Mouse (Mus musculus): ENCODE results near the gene Ubap1. TPM values are rescaled to one million over a fixed set of nuclear protein-coding genes. Genes with fewer than 3 reads are reported as not detected.

Ubap1 gene
- 10 to 100 TPM; 33.9 to 35.9 TPM for total RNA-seq (2021)

- DNase-seq (ENCODE audit: low spot score): peak; percentile 91
- intact Hi-C loops (cut with DNase I): loop anchor here (2.0 kb wide), 1 partner anchor 34 kb away; the partner anchor contains the start of gene Dcaf12
Observed at GRCm38 (mm10) chr4:41348584-41349198, at the start of gene Ubap1. Gene Ubap1, plus strand, starts transcription at chr4:41348996.

- intact Hi-C loops (cut with DNase I): no loop called here
- no peak for DNase-seq (ENCODE audit: low spot score)
Observed at GRCm38 (mm10) chr4:41303671-41304070, 45.1 kb upstream of the Ubap1 start.

- intact Hi-C loops (cut with DNase I): no loop called here
- DNase-seq (ENCODE audit: low spot score): no peak
Observed at GRCm38 (mm10) chr4:41304302-41304701, 44.5 kb upstream of the Ubap1 start.

GRCm38 (mm10) chr4:41307406-41307805 is 41.4 kb upstream of the Ubap1 start:
- intact Hi-C loops (cut with DNase I): no loop called here
- DNase-seq (ENCODE audit: low spot score): no peak

GRCm38 (mm10) chr4:41310567-41311563 is 37.9 kb upstream of the Ubap1 start:
- intact Hi-C loops (cut with DNase I): loop anchor here (5.0 kb wide), 1 partner anchor 34 kb away; the partner anchor contains the start of gene Ubap2
- no peak for DNase-seq (ENCODE audit: low spot score)

GRCm38 (mm10) chr4:41313722-41314121 is 35.1 kb upstream of the Ubap1 start:
- no peak for DNase-seq (ENCODE audit: low spot score)
- intact Hi-C loops (cut with DNase I): loop anchor here (2.0 to 5.0 kb wide), 3 partner anchors 35 to 75 kb away; partner anchors contain the start of genes Ubap1 and Ubap2

- intact Hi-C loops (cut with DNase I): loop anchor here (2.0 to 5.0 kb wide), 3 partner anchors 34 to 74 kb away; partner anchors contain the start of genes Ubap1 and Ubap2
- peak; percentile 94 for DNase-seq (ENCODE audit: low spot score)
Observed at GRCm38 (mm10) chr4:41314141-41315129, 34.4 kb upstream of the Ubap1 start, which contains the start of gene Dcaf12. Gene Dcaf12, minus strand, starts transcription at chr4:41314889.

- intact Hi-C loops (cut with DNase I): loop anchor here (2.0 kb wide), 2 partner anchors 34 to 74 kb away; partner anchors contain the start of gene Ubap1
- no peak for DNase-seq (ENCODE audit: low spot score)
Observed at GRCm38 (mm10) chr4:41315173-41315572, 33.6 kb upstream of the Ubap1 start.

- DNase-seq (ENCODE audit: low spot score): no peak
- intact Hi-C loops (cut with DNase I): no loop called here
Observed at GRCm38 (mm10) chr4:41318267-41318666, 30.5 kb upstream of the Ubap1 start.

- DNase-seq (ENCODE audit: low spot score): no peak
- intact Hi-C loops (cut with DNase I): no loop called here
Observed at GRCm38 (mm10) chr4:41320971-41321370, 27.8 kb upstream of the Ubap1 start.

- intact Hi-C loops (cut with DNase I): no loop called here
- no peak for DNase-seq (ENCODE audit: low spot score)
Observed at GRCm38 (mm10) chr4:41326876-41327275, 21.9 kb upstream of the Ubap1 start.

- no peak for DNase-seq (ENCODE audit: low spot score)
- intact Hi-C loops (cut with DNase I): no loop called here
Observed at GRCm38 (mm10) chr4:41329481-41329880, 19.3 kb upstream of the Ubap1 start.

GRCm38 (mm10) chr4:41331085-41331484 is 17.7 kb upstream of the Ubap1 start:
- intact Hi-C loops (cut with DNase I): no loop called here

GRCm38 (mm10) chr4:41331698-41332421 is 16.9 kb upstream of the Ubap1 start:
- DNase-seq (ENCODE audit: low spot score): no peak
- intact Hi-C loops (cut with DNase I): no loop called here

More at GRCm38 (mm10) chr4:41331085-41331484, 17.7 kb upstream of the Ubap1 start:
- no peak for DNase-seq (ENCODE audit: low spot score)

GRCm38 (mm10) chr4:41336546-41336945 is 12.2 kb upstream of the Ubap1 start:
- intact Hi-C loops (cut with DNase I): no loop called here
- DNase-seq (ENCODE audit: low spot score): no peak

GRCm38 (mm10) chr4:41340912-41341550 is 7.8 kb upstream of the Ubap1 start:
- DNase-seq (ENCODE audit: low spot score): no peak
- intact Hi-C loops (cut with DNase I): no loop called here

GRCm38 (mm10) chr4:41346011-41346410 is 2.8 kb upstream of the Ubap1 start:
- peak; percentile 4 for DNase-seq (ENCODE audit: low spot score)
- intact Hi-C loops (cut with DNase I): no loop called here

GRCm38 (mm10) chr4:41347839-41348238 is 957 bp upstream of the Ubap1 start:
- intact Hi-C loops (cut with DNase I): loop anchor here (2.0 kb wide), 1 partner anchor 33 kb away; the partner anchor contains the start of gene Dcaf12
- no peak for DNase-seq (ENCODE audit: low spot score)
